Comparison of ENCODE assay signal across 8 mouse cellular contexts in genomic region chr2:44926683-44927481, GRCm38 (mm10). TPM values are rescaled to one million over a fixed set of nuclear protein-coding genes. Genes with fewer than 3 reads are reported as not detected.
A peak's percentile ranks its signal among the peaks of the same experiment; 100 is the strongest.
DNase-seq lines count a peak whose midpoint lies in the region; ATAC-seq lines count a peak whose summit lies in the region.

No protein-coding gene starts in this region.

- H3K9ac ChIP-seq in hindbrain, embryonic 15.5 days, result peak overlapping the region; percentile 72

- peak overlapping the region; percentile 93 for H3K27ac ChIP-seq in hindbrain, embryonic 15.5 days (replicated peaks)

- no peaks in the 10 kb centered on the region for H3K27me3 ChIP-seq in hindbrain, embryonic 15.5 days

- peak overlapping the region; percentile 82 for H3K4me3 ChIP-seq in hindbrain, embryonic 15.5 days

- H3K36me3 ChIP-seq in hindbrain, embryonic 15.5 days, result no peaks in the 10 kb centered on the region

- H3K4me2 ChIP-seq in hindbrain, embryonic 15.5 days, result peak overlapping the region; percentile 84

- DNase-seq in WW6 (ENCODE audit: low read depth, low spot score), result peak; percentile 59
- DNase-seq in cerebellum, postnatal 36 days, result peak; percentile 86 to 90
- DNase-seq in frontal cortex, postnatal 36 days (ENCODE audit: low spot score in 2 of 2), result peak; percentile 90 to 91
- DNase-seq in layer of hippocampus, postnatal 36 days, result peak; percentile 87 to 88
- peak; percentile 92 for DNase-seq in lung, postnatal 36 days
- peak; percentile 92 for DNase-seq in retina, embryonic 14.5 days (ENCODE audit: low spot score)
- DNase-seq in thymus, postnatal 36 days, result peak; percentile 87 to 92

- no peaks in the 10 kb centered on the region for H3K9me3 ChIP-seq in hindbrain, embryonic 15.5 days

- WGBS in hindbrain, embryonic 15.5 days, result 1% methylated on average over 40 of the region's 95 CpGs

- ATAC-seq in hindbrain, embryonic 15.5 days (ENCODE audit: low FRiP score, low read depth), result peak; percentile 97

- H3K4me1 ChIP-seq in hindbrain, embryonic 15.5 days (replicated peaks), result peaks cover 8% of the 10 kb centered on the region

RNA-seq across cellular contexts. Expression of gene Gtdc1, which starts 0.6 kb away (rescaled TPM):
- polyA plus RNA-seq in hindbrain, embryonic 15.5 days (2015; fragmentation: Nextera tagmentation; extraction: Ambion mirVana), result 19.2 and 21.0 TPM in 2 replicates
- total RNA-seq in layer of hippocampus, postnatal 36 days (2021), result 10 to 100 TPM; 61.6 to 66.2 TPM

Comparison
In these comparisons a context has a peak if more than half of its experiments do, and no peak if none do; other contexts are left out.
1. Peak in every context shown above with its lines: DNase-seq, ATAC-seq, H3K4me3 ChIP-seq and H3K27ac ChIP-seq.